Mouse (Mus musculus): ENCODE measurements around the gene Fitm1. TPM values are rescaled to one million over a fixed set of nuclear protein-coding genes. Genes with fewer than 3 reads are reported as not detected.
A peak's percentile ranks its signal among the peaks of the same experiment; 100 is the strongest.

Gene Fitm1
- polyA plus RNA-seq, 1 experiment from 2014 or later: 5.9 TPM

- under 1% methylated on average over 27 of the region's 27 CpGs for whole genome bisulfite sequencing
- ATAC-seq (replicated peaks; ENCODE audit: insufficient number of reproducible peaks, low FRiP score, low TSS enrichment, low read depth): peak; percentile 86
These were observed 15.6 kb upstream of the Fitm1 start, which contains the start of gene Dcaf11 for GRCm38 (mm10) chr14:55559799-55560201. TSS of gene Dcaf11 (plus strand) at chr14:55560006.

GRCm38 (mm10) chr14:55560202-55561073 lies 15.0 kb upstream of the Fitm1 start, which contains the start of gene A730061H03Rik:
TSS of gene A730061H03Rik (minus strand) at chr14:55560406.
- peak within 1 kb of the TSS; percentile 90 for H3K27ac ChIP-seq (replicated peaks; ENCODE audit: low read depth, low read length)
- WGBS: under 1% methylated on average over 51 of the region's 51 CpGs

More at GRCm38 (mm10) chr14:55559799-55560201, 15.6 kb upstream of the Fitm1 start, which contains the start of gene Dcaf11:
- H3K4me3 ChIP-seq (ENCODE audit: low read depth, low read length): peak within 1 kb of the TSS; percentile 56
- no peaks in the 10 kb centered on the region; the same call in 1 of the 2 replicates for H3K36me3 ChIP-seq (replicated peaks; ENCODE audit: control insufficient read depth, insufficient read depth, low read depth, low read length)
- no peaks in the 10 kb centered on the region for H3K27me3 ChIP-seq (ENCODE audit: control insufficient read depth, insufficient read depth, low read length)
- peak; percentile 96 for DNase-seq (ENCODE audit: low spot score)
- H3K4me1 ChIP-seq (ENCODE audit: control insufficient read depth, insufficient read depth, low read length): peaks cover 4% of the 10 kb centered on the region; the same call in 1 of the 2 replicates
- peak within 1 kb of the TSS; percentile 64 for H3K4me2 ChIP-seq (ENCODE audit: low read depth, low read length)
- H3K27ac ChIP-seq (replicated peaks; ENCODE audit: low read depth, low read length): peak within 1 kb of the TSS; percentile 90
- peak within 1 kb of the TSS; percentile 77 for H3K9ac ChIP-seq (replicated peaks; ENCODE audit: low read length)
- no peaks in the 10 kb centered on the region for H3K9me3 ChIP-seq (replicated peaks; ENCODE audit: control insufficient read depth, low read length)

GRCm38 (mm10) chr14:55561860-55562259 lies 13.6 kb upstream of the Fitm1 start:
- Histone ChIP-seq H3K4me2 (ENCODE audit: low read depth, low read length) (no peak overlapping the region), H3K9ac (replicated peaks; ENCODE audit: low read length) (no peak overlapping the region), H3K36me3 (replicated peaks; ENCODE audit: control insufficient read depth, insufficient read depth, low read depth, low read length) (peaks cover 3% of the 10 kb centered on the region), H3K4me3 (ENCODE audit: low read depth, low read length) (no peak overlapping the region), H3K9me3 (replicated peaks; ENCODE audit: control insufficient read depth, low read length) (no peaks in the 10 kb centered on the region), H3K27ac (replicated peaks; ENCODE audit: low read depth, low read length) (no peak overlapping the region), H3K4me1 (ENCODE audit: control insufficient read depth, insufficient read depth, low read length) (peaks cover 4% of the 10 kb centered on the region; the same call in 1 of the 2 replicates), H3K27me3 (ENCODE audit: control insufficient read depth, insufficient read depth, low read length) (no peaks in the 10 kb centered on the region)
- 77% methylated on average over 10 of the region's 10 CpGs for WGBS
- ATAC-seq (replicated peaks; ENCODE audit: insufficient number of reproducible peaks, low FRiP score, low TSS enrichment, low read depth): no peak
- DNase-seq (ENCODE audit: low spot score): no peak

More at GRCm38 (mm10) chr14:55560202-55561073, 15.0 kb upstream of the Fitm1 start, which contains the start of gene A730061H03Rik:
- no peaks in the 10 kb centered on the region; the same call in 1 of the 2 replicates for H3K36me3 ChIP-seq (replicated peaks; ENCODE audit: control insufficient read depth, insufficient read depth, low read depth, low read length)
- H3K4me1 ChIP-seq (ENCODE audit: control insufficient read depth, insufficient read depth, low read length): peaks cover 4% of the 10 kb centered on the region; the same call in 1 of the 2 replicates
- H3K4me2 ChIP-seq (ENCODE audit: low read depth, low read length): peak within 1 kb of the TSS; percentile 64
- H3K4me3 ChIP-seq (ENCODE audit: low read depth, low read length): peak within 1 kb of the TSS; percentile 56
- H3K27me3 ChIP-seq (ENCODE audit: control insufficient read depth, insufficient read depth, low read length): no peaks in the 10 kb centered on the region
- no peaks in the 10 kb centered on the region for H3K9me3 ChIP-seq (replicated peaks; ENCODE audit: control insufficient read depth, low read length)
- DNase-seq (ENCODE audit: low spot score) (peak; percentile 99), ATAC-seq (replicated peaks; ENCODE audit: insufficient number of reproducible peaks, low FRiP score, low TSS enrichment, low read depth) (peak; percentile 96)
- H3K9ac ChIP-seq (replicated peaks; ENCODE audit: low read length): peak within 1 kb of the TSS; percentile 77

- peaks cover 3% of the 10 kb centered on the region for H3K36me3 ChIP-seq (replicated peaks; ENCODE audit: control insufficient read depth, insufficient read depth, low read depth, low read length)
- 87% methylated on average over 11 of the region's 11 CpGs for WGBS
- H3K9ac ChIP-seq (replicated peaks; ENCODE audit: low read length): no peak overlapping the region
- H3K4me2 ChIP-seq (ENCODE audit: low read depth, low read length): no peak overlapping the region
- ATAC-seq (replicated peaks; ENCODE audit: insufficient number of reproducible peaks, low FRiP score, low TSS enrichment, low read depth) (no peak), DNase-seq (ENCODE audit: low spot score) (no peak)
- no peak overlapping the region for H3K4me3 ChIP-seq (ENCODE audit: low read depth, low read length)
- H3K27ac ChIP-seq (replicated peaks; ENCODE audit: low read depth, low read length): no peak overlapping the region
- H3K27me3 ChIP-seq (ENCODE audit: control insufficient read depth, insufficient read depth, low read length): no peaks in the 10 kb centered on the region
- H3K4me1 ChIP-seq (ENCODE audit: control insufficient read depth, insufficient read depth, low read length): peaks cover 4% of the 10 kb centered on the region; the same call in 1 of the 2 replicates
- H3K9me3 ChIP-seq (replicated peaks; ENCODE audit: control insufficient read depth, low read length): no peaks in the 10 kb centered on the region
These were observed 12.2 kb upstream of the Fitm1 start for GRCm38 (mm10) chr14:55563249-55563648.

GRCm38 (mm10) chr14:55565748-55566147 lies 9.7 kb upstream of the Fitm1 start:
- WGBS: 87% methylated on average over 3 of the region's 3 CpGs
- Histone ChIP-seq H3K9ac (replicated peaks; ENCODE audit: low read length) (no peak overlapping the region), H3K36me3 (replicated peaks; ENCODE audit: control insufficient read depth, insufficient read depth, low read depth, low read length) (peaks cover 3% of the 10 kb centered on the region), H3K9me3 (replicated peaks; ENCODE audit: control insufficient read depth, low read length) (no peaks in the 10 kb centered on the region), H3K4me1 (ENCODE audit: control insufficient read depth, insufficient read depth, low read length) (peaks cover 4% of the 10 kb centered on the region; the same call in 1 of the 2 replicates), H3K4me2 (ENCODE audit: low read depth, low read length) (no peak overlapping the region), H3K27ac (replicated peaks; ENCODE audit: low read depth, low read length) (no peak overlapping the region), H3K4me3 (ENCODE audit: low read depth, low read length) (no peak overlapping the region), H3K27me3 (ENCODE audit: control insufficient read depth, insufficient read depth, low read length) (no peaks in the 10 kb centered on the region)
- DNase-seq (ENCODE audit: low spot score) (no peak), ATAC-seq (replicated peaks; ENCODE audit: insufficient number of reproducible peaks, low FRiP score, low TSS enrichment, low read depth) (no peak)

- no peak overlapping the region for H3K27ac ChIP-seq (replicated peaks; ENCODE audit: low read depth, low read length)
- H3K36me3 ChIP-seq (replicated peaks; ENCODE audit: control insufficient read depth, insufficient read depth, low read depth, low read length): peaks cover 3% of the 10 kb centered on the region
- no peaks in the 10 kb centered on the region for H3K4me1 ChIP-seq (ENCODE audit: control insufficient read depth, insufficient read depth, low read length)
- no peak overlapping the region for H3K4me3 ChIP-seq (ENCODE audit: low read depth, low read length)
- no peak overlapping the region for H3K9ac ChIP-seq (replicated peaks; ENCODE audit: low read length)
- H3K9me3 ChIP-seq (replicated peaks; ENCODE audit: control insufficient read depth, low read length): no peaks in the 10 kb centered on the region
- H3K27me3 ChIP-seq (ENCODE audit: control insufficient read depth, insufficient read depth, low read length): no peaks in the 10 kb centered on the region
- H3K4me2 ChIP-seq (ENCODE audit: low read depth, low read length): no peak overlapping the region
- DNase-seq (ENCODE audit: low spot score) (no peak), ATAC-seq (replicated peaks; ENCODE audit: insufficient number of reproducible peaks, low FRiP score, low TSS enrichment, low read depth) (no peak)
- 85% methylated on average over 3 of the region's 3 CpGs for WGBS
These were observed 7.9 kb upstream of the Fitm1 start for GRCm38 (mm10) chr14:55567496-55567895.

GRCm38 (mm10) chr14:55570588-55570987 lies 4.8 kb upstream of the Fitm1 start:
- no peak overlapping the region for H3K4me2 ChIP-seq (ENCODE audit: low read depth, low read length)
- H3K9ac ChIP-seq (replicated peaks; ENCODE audit: low read length): no peak overlapping the region
- H3K9me3 ChIP-seq (replicated peaks; ENCODE audit: control insufficient read depth, low read length): no peaks in the 10 kb centered on the region
- ATAC-seq (replicated peaks; ENCODE audit: insufficient number of reproducible peaks, low FRiP score, low TSS enrichment, low read depth): no peak
- no peak for DNase-seq (ENCODE audit: low spot score)
- H3K27me3 ChIP-seq (ENCODE audit: control insufficient read depth, insufficient read depth, low read length): no peaks in the 10 kb centered on the region
- 90% methylated on average over 2 of the region's 2 CpGs for WGBS
- peaks cover 3% of the 10 kb centered on the region for H3K36me3 ChIP-seq (replicated peaks; ENCODE audit: control insufficient read depth, insufficient read depth, low read depth, low read length)
- no peak overlapping the region for H3K4me3 ChIP-seq (ENCODE audit: low read depth, low read length)
- H3K27ac ChIP-seq (replicated peaks; ENCODE audit: low read depth, low read length): no peak overlapping the region
- no peaks in the 10 kb centered on the region for H3K4me1 ChIP-seq (ENCODE audit: control insufficient read depth, insufficient read depth, low read length)

GRCm38 (mm10) chr14:55571760-55572159 lies 3.7 kb upstream of the Fitm1 start:
- Histone ChIP-seq H3K4me3 (ENCODE audit: low read depth, low read length) (no peak overlapping the region), H3K9me3 (replicated peaks; ENCODE audit: control insufficient read depth, low read length) (no peaks in the 10 kb centered on the region), H3K36me3 (replicated peaks; ENCODE audit: control insufficient read depth, insufficient read depth, low read depth, low read length) (no peaks in the 10 kb centered on the region; the same call in 1 of the 2 replicates), H3K27ac (replicated peaks; ENCODE audit: low read depth, low read length) (no peak overlapping the region), H3K27me3 (ENCODE audit: control insufficient read depth, insufficient read depth, low read length) (no peaks in the 10 kb centered on the region), H3K4me1 (ENCODE audit: control insufficient read depth, insufficient read depth, low read length) (no peaks in the 10 kb centered on the region), H3K9ac (replicated peaks; ENCODE audit: low read length) (no peak overlapping the region), H3K4me2 (ENCODE audit: low read depth, low read length) (no peak overlapping the region)
- no peak for DNase-seq (ENCODE audit: low spot score)
- ATAC-seq (replicated peaks; ENCODE audit: insufficient number of reproducible peaks, low FRiP score, low TSS enrichment, low read depth): no peak
